Mouse (Mus musculus) adrenal gland, postnatal 36 days (tissue): ENCODE measurements around the gene Ehbp1l1. TPM values are rescaled to one million over a fixed set of nuclear protein-coding genes. Genes with fewer than 3 reads are reported as not detected.
A peak's percentile ranks its signal among the peaks of the same experiment; 100 is the strongest.
"Not testable (repeated sequence)": the region's sequence is repeated elsewhere in the genome, so short reads cannot be mapped to it uniquely, and the experiment has no call there.

Source experiments
- DNase-seq, 2 experiments: peaks; one replicate each; pipeline ENCODE4 v3.0.0; 2021; ENCODE audit warnings: mixed read lengths in 1 of 2
- total RNA-seq, 2 experiments: library from RNA; stranded (reverse); gene quantifications; 2 replicates each; pipeline ENCODE4 v1.2.3; 2021

The Ehbp1l1 gene
- total RNA-seq, 2 experiments from 2014 or later = 30.8 to 38.3 TPM

DNA sequence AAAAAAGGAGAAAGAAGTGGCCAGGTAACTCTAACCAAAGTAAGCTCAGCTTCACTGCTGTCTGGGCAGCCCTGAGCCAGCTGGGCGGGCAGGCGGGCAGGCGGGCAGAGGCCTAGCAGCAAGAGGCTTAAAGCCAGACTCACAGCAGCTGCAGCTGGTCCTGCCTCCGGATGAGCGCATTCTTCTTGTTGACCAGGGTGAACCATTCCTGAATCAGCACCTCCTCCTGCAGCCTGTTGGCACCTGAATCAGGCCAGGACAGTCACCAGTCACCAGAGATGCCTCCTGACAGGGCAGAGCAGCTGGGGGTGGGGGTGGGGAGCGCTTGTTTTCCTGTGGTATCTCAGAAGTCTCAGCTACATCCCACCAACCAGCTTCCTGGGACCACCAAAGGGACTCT, 16.0 kb downstream of the Ehbp1l1 start:
- no peak for DNase-seq

DNA sequence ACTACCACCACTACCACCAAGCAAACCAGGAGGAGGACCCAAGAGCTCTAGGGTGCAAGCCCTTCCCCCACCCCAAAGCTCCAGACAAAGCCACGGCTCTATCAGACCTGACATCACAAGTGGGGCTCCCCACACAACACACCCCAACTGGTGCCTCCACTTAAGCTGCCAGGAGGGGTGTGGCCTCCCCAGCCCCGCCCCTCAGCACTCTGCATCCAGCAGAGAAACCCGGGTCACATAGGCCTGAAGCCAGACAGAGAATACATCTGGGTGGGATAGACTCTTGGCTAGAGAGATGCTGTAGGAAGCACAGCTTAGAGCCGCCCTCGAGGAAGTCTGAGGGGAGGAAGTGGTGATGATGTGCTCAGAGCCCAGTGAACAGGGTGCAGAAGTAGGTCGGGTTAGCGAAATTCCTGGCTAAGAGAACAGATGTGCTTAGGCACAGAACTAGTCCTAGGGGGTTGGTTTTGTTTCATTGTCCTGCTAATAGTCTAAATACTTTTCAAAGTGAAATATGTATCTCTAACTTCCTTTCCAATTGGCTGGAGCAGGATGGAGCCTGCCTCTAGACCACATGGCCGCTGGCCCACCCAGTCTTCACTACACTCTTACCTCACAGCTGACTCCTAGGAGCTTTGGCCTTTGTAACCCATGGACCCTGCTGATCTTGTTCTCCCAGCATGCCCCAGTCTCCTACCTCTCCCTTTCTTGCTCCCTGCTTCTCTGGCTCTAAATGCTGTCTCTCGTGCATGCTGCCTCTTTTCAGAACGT, 21.1 kb downstream of the Ehbp1l1 start:
- peak in 1 of 2 experiments; percentile 45 for DNase-seq

DNA sequence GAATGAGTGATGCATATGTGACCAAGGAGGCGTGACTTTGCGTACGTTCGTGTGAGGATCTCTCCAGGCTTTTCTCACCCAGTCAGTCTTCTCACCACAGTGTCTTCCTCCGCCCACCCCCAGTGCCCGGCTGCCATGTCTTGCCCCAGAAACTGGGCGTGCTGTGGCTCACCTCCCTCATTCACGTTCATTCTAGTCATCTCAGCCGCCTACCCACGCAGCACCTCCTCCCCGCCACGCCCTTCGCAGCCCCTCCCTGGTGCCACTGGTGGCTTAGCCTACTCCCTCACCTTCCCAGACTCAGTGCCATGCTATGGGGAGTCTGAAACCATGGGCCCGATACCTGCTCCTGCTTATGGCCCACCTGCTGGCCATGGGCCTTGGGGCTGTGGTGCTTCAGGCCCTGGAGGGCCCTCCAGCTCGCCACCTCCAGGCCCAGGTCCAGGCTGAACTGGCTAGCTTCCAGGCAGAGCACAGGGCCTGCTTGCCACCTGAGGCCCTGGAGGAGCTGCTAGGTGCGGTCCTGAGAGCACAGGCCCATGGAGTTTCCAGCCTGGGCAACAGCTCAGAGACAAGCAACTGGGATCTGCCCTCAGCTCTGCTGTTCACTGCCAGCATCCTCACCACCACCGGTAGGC, 21.8 kb downstream of the Ehbp1l1 start, which contains the start of gene Kcnk7:
Gene Kcnk7 (plus strand): TSS at position 205 of the 638 bp plus-strand sequence.
- no peak for DNase-seq

DNA sequence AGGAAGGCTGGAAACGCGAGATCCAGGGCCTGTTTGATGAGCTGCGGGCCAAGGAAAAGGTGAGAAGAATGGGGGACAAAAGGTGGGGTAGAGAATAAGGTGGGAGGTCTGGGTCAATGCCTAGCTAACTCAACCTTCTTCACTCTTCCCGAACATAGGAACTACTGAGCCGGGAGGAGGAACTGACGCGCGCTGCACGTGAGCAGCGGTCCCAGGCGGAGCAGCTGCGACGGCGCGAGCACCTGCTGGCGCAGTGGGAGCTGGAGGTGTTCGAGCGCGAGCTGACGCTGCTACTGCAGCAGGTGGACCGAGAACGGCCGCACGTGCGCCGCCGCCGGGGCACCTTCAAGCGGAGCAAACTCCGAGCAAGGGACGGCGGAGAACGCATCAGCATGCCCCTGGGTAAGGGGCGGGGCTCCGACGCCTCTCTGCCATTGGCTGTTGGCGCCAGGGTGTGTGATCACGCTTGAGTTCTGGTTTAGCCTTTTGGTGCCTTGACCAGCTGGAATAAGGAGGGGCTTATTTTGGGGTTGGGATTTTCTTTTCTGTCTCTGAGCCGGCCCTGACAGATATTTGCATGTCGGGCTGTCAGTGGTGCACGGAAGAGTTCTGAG, 30.2 kb downstream of the Ehbp1l1 start:
- DNase-seq = no peak

DNA sequence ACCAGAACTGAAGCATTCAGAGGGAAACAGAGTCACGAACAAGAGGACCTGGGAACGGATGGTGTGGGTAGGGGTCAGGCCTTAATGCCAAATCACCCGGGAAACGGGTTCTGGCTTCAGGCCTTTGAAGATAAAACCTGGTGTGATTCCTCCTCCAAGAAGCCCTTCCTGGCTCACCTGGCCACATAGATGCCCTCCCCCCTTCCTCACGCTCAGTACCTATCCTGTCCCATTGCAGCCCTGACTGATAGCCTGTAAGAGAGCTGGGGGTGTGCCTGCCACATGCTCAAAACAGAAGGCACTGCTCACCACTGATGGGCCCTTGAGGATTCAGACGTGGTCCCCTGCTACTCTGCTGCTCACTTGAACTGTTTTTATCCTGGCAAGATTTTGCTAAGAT, 32.3 kb downstream of the Ehbp1l1 start:
- no peak for DNase-seq

DNA sequence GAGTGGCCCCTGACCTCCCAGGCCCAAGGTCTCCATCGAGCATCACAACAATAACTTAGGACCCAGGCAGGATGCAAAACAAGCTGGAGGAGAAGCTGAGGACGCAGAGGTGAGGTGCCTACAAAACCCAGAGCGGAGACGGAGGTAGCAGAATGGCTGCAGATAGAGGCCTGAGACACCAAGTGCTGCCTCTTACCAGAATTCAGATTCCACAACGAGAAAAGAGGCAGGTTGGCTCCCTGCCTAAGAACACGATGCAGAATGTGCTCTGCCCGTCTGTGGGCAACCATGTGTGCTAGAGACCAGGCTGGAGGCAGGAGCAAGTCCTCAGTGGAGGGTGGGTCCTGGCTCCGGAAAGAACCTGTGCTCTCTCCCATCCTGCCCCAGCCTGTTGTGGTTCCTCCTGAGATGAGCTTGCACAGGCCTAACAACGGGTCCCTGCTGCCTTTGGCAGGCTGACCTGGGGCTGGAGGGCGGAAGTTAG, 33.2 kb downstream of the Ehbp1l1 start:
- no peak for DNase-seq

DNA sequence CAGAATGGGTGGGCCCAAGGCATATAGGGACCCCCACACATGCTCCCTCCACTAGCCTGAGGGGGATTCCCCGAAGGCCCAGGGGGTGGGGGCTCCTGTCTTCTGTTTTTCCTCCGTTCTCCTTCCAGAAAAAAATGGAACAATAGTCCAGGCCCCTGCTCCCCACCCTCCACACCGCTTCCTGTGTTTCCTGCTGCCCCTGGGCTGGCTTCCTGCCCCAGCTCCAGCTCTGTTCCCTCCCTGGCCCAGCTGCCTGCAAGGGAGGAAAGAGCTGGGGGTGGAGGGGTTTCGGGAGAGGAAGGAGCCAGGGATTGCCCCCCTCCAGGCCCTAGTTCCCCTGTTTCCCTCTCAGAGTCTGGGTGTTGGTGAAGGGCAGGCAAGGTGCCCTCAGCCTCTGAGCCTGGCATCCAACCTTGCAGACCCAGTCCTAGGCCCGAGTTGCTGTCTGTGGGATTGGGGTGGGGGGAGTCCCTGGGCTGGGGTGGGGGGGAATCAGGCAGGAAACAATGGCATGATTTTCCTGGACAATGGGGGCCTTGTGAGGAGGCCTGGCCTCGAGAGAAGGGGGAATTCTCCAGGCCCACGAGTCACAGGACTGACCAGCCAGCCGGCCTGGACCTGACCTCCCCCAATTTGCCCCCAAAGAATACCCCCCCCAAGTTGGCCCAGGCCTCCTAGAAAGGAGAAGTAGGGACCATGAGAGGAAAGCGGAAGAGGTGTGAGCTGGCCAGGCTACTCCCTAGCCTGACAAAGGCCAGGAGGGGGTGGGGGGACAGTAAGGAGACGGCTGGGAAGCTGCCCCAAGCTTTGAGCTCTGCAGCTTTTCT, 33.8 kb downstream of the Ehbp1l1 start:
- peak; percentile 55 to 73 for DNase-seq

DNA sequence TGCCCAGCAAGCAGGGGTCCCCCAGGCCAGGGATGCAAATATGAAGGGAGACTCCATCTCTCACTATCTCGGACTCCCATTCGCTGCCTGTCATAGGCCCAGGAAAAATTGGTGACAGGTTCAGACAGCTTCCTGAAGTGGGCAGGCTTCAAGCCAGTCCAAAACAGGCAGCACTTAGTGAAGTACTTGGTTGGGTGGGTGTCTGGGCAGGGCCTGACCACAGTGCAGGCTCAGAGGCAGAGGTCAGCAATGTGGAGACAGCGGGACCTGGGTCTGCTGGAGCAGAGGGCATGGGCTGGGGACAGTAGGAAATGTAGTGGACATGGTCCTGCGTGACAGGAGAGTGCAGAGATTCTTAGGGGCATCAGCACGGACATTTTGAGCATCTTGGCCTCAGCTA, 34.5 kb downstream of the Ehbp1l1 start:
- no peak for DNase-seq

DNA sequence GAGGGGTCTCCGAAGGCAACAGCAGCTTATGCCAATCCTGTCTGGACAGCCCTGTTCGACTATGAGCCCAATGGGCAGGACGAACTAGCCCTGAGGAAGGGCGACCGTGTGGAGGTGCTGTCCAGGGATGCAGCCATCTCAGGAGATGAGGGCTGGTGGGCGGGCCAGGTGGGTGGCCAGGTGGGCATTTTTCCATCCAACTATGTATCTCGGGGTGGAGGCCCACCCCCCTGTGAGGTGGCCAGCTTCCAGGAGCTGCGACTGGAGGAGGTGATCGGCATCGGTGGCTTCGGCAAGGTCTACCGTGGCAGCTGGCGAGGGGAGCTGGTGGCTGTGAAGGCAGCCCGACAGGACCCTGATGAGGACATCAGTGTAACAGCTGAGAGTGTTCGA, 35.8 kb downstream of the Ehbp1l1 start:
- peak in 1 of 2 experiments; percentile 14 for DNase-seq

DNA sequence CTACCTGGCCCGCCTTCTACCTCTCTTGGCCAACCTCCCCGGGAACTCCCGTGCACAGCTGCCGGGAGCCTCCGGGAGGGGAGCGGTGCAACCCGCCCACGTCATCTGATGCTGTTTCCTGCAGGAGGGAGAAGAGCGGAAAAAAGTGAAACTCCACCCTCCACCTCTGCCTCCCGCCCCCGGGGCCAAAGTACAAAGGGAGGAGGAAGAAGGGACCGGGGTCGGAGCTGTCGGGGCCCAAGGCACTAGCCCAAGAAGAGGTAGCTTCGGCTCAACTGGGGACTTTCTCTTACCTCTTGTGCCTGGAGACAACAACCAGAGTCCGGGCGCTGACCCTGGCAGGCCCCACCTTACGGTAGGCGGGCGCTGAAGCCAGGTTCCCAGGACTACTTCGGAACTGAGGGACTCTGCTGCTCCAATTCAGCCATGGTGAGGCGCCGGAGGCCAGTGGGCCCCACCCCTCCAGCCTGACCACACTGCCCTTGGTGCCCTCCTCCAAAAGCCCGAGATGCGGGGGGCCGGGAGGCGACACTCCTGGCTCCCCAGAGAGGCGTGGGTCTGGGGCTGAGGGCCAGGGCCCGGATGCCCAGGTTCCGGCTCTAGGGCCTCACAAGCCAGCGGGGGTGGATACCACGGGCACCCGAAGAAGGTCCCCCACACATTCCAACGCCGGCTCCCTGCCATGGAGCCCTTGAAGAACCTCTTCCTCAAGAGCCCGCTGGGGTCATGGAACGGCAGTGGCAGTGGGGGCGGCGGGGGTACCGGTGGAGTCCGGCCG, 36.4 kb downstream of the Ehbp1l1 start:
- peak; percentile 93 to 95 for DNase-seq

DNA sequence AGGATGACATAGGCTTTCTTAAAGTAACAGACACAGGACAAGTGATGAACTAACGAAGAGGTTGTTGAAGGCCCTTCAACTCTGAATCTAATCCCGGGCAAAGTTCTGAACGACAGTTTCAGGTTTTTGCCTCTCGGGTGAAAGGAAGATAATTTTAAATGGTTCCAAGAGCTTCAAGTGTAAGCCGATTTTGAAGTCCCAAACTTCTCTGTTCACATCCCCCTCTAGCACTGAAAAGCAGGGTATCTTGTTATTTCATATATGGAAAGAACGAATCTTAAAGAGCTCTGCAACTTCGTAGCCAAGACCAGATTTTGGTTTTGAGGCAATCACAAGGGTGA, 37.1 kb downstream of the Ehbp1l1 start:
- DNase-seq = no peak

DNA sequence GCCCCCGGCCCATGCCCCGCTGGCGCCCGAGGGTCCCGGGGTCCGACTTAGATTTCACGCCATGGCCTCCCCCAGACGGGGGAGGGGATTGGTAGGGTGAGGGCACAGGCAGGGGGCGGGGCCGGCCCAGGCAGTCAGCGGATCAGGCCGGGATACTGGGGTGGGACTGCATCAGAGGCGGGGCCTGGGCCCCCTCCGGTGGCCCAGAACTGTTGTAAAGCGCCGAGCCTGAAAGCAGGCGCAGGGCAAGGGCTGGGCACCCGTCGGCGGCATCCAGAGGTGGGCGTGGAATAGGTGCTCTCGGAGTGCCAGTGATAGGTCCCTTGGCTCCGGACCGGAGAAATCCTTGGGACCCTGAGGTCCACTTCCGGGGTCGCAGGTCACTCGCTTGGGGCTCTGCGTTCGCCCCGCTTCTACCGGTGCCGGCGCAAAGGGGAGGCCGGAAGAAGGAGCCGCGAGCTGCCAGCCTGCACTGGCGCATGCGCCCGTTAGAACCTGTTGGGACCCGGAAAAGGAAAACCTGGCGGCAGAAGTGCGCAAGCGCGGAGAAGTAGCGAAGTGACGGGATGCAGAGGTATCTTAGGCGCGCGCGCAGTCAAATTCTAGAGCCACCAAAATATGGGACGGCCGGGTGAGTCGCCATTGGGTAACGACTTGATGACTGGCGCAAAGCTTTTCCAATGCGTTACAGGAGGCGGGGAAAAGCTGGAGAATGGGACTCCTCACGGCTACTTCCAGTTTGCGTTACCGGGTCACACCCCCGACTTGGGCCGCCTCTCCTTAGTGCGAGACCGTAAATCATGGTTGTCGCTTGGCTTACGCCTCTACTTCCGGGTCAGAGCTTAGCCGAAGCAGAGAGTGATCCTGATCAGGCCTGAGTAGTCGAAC, 37.7 kb downstream of the Ehbp1l1 start, which contains the start of the genes Map3k11 and Pcnx3:
Gene Map3k11 (plus strand): TSS at position 543 of the 888 bp plus-strand sequence.
Gene Pcnx3 (minus strand): TSS at position 709 of the 888 bp plus-strand sequence.
- peak; percentile 97 to 98 for DNase-seq

DNA sequence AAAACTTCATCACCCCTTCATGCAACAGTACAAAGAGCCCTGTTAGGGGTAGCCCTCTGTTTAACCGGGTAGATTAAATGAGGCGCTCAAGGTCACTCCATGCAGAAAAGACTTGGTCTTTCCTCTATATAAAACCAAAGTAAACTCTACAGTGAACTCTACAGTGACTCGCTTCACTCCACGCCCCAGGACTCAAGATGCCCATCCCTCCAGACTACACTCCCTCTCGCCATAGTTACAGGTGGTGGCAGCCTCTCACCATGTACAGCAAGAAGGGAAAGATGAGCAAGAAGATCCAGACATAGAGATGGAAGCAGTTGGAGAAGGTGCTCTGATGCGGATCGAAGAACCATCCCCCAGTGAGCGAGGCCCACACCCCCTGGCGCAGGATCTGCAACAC, 38.4 kb downstream of the Ehbp1l1 start:
- DNase-seq = no peak

DNA sequence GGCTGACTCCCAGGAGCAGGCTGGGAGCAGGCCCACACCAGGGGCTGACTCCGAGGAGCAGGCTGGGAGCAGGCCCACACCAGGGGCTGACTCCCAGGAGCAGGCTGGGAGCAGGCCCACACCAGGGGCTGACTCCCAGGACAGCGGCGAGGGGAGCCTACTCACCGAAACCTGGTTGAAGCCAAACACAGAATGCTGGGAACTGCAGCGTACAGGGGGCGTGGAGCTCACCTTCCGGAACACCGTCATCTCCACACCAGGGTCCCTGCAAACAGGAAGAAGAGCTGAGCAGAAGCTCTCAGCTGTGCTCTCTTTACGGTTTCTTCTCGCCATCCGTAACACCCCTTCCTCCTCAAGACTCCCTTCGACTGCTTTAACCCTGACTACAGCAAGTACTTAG, 39.2 kb downstream of the Ehbp1l1 start:
- DNase-seq = not testable (repeated sequence)

DNA sequence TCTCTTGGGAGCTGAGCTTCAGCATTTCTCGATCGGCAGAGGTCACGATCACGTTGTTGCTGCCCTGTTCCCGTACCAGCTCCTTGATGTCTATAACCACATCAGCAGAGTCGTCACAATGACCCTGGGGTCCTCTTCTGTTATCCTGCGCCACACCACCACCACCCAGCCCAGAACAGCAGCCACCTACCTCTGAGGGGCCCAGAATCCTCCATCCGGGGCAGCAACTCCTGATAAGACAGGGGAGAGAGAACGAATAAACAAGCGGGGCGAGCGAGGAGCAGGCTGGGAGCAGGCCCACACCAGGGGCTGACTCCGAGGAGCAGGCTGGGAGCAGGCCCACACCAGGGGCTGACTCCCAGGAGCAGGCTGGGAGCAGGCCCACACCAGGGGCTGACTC, 39.7 kb downstream of the Ehbp1l1 start:
- no peak for DNase-seq

DNA sequence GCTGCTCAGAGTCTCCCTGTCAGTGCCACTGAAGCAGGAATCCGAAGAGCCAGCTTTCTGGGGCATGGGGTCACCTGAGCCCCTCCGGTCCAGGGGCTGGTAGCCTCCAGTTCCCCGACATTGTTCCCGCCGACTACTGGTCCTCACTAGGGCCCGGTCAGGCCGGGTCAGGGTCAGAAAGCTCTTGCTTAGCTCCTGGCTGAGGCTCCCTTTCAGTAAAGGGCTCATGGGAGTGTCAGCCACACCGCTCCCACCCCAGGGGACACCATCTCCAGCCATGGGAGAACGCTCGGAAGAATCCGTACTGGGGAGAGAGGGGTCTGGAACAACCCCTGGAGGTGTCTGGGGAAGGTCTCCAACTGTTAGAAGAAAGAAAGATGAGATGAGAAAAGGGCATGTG, 40.3 kb downstream of the Ehbp1l1 start:
- no peak for DNase-seq

DNA sequence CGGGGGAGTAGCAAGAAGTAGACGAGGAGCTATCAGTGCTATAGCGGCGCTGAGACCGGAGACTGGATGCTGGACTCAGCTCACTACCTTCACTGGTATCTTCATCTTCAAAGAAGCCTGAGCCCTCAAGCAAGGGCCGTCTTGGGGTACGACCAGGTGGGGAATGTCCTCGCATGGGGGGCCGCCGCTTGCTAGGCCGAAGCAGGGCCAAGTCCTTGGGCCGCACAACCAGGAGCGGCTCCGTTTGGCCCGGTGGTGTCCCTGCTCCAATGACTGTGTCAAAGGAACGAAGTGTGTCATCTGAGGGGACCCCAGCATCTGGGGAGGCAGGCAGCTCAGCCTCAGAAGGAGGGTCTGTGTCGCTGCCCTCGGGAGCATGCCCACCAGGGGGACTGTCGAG, 40.7 kb downstream of the Ehbp1l1 start:
- DNase-seq = no peak

DNA sequence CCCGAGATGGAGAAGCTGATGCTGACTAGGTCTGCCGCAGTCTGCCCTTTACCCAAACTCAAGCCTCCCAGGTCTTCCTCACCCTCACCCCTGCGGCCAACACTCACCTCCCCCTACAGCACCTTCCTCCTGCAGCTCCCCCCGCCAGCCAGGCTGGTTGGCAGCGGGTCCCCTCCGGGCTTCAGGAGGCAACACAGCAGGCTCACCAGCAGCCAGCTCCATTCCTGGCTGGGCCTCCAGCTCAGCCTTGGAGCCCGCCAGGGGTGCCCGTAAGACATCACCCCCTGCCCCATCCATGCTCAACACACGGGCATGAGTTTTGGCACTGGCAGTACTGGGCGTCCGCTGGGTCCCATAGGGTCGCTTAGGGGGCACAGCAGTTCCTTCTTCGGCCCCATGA, 41.1 kb downstream of the Ehbp1l1 start:
- DNase-seq = no peak

DNA sequence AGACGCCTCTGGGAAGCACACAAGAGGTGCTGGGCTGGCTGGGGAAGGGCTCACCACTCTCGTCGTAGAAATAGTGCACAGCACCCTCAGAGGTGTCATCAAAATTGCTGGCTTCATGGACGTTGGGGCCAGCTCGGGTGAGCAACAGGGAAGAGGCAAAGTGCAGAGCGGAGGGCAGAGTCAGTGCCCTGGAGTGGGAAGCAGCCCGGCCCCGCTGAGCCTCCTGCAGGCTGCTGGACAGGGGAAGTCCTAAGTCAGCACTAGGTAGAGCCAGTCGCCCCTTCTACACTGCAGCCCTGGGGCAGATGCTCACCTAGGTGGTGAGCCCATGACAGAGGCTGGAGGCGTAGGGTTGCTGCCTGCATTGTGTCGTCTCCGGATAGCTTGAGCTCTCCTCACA, 41.9 kb downstream of the Ehbp1l1 start:
- no peak for DNase-seq

DNA sequence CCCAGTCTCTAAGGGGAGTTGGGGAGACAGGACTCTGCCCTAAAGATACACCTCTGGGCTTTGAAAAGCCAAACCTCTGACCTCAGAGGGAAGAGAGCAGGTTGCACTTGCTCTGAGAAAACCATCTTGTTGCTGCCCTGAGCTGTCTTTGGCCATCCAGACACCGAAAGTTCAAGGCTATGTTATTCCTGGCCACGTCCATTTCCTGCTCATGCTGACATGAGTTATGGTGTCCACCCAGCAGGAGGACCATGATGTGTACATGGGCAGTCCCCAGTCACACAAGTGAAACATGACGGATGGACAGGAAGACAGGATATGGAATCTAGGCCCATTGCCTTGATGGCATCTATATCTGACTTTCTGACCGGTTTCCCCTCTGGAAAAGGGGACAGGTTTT, 45.7 kb downstream of the Ehbp1l1 start:
- peak; percentile 58 to 72 for DNase-seq
